Mouse (Mus musculus) lung, postnatal 10 days (tissue): Measurements from ENCODE around the gene Nup188.

ENCODE experiments used
- DNase-seq: peaks from one replicate; pipeline ENCODE4 v3.0.0; 2021

Nup188 gene

DNA sequence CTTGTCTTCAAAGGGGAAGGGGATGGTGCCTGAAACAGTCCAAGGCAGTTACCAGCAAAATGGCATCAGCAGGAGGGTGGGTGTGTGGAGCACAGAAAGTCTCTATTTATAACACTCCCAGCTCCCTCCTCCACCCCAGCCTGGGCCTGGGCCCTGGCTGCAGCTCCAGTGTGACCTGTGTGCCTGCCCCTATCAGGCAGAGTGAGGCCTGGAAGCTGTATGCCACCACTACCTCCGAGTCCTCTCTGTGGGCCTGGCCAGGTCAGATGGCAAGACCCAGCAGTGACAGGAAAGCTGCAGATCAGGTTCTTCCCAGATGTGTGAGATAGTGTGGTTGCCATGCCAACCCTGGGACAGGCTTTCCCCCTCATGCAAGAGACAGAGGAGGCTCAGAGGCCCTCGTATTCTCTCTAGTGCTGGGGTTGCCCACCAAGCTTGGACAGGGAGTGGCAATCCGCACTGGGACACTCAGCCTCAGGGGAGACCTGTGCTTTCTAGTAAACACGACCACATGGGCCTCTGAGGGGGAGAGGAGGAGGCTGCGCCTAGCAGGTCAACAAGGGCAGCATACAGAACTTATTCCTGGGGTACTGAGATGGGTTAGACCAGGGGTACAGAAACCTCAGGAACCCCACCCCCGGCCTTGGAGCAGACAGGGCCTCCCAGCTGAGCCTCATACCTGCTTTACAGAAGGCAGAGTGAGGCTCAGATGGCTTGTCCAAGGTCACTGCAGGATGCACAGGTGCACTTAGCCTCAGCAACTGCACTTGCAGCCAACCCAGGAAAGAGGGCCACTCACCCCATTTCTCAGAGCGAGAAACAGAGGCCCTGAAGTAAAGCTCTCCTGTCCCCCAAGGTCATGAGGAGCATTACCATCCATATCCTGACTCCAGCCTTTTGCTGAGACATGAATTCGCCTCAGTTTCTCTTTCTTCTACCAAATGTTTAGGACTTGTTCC is 71.6 kb downstream of the Nup188 start:
- DNase-seq, result no peak

DNA sequence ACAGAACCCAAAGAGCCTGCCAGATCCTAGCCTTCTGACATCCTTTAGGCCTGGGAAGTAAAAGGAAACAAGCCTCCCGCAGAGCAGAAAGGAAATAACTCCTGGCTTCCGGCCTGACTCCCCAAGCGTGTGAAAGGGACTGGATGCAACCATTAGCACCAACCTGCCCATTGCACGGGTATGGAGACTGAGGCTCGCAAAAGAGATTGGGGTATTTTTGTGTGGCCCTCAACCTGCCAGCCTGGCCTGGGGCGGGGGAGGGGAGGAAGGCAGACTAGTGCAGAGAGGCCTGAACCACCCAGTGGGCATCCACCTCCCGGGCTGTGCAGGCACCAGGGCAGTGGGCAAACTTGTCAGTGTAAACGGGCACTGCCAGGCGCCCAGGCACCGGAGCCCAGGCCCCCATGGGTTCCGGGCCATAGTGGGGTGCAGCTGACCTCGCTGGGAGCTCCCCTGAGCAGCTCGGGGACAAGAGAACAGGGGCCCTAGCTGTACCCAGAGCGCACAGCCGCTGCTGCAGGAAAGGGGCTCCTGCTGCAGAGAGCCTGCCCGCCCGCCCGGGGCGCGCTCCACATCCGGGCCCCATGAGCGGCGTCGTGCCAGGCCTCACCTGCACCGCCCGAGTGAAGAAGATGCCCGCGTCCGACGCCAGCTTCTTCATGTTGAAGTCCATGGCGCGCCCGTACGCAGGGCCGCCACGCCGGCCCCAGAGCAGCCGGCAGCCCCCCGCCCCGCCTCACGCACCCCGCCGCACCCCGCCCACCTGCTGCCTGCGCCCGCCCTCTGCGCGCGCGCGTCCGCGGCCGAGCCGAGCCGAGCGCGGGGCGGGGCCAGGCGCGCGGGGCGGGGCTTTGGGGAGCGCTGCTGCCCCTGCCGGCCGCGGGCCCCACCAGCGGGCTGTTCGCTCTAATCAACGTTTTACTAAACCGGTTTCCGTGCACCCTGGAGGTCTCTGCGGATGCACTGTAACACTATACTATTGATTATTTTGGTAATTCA is 72.6 kb downstream of the Nup188 start, which contains the start of gene Sh3glb2:
Gene Sh3glb2 (minus strand): TSS at position 805 of the 999 bp plus-strand sequence.
- DNase-seq, result peak; percentile 87

DNA sequence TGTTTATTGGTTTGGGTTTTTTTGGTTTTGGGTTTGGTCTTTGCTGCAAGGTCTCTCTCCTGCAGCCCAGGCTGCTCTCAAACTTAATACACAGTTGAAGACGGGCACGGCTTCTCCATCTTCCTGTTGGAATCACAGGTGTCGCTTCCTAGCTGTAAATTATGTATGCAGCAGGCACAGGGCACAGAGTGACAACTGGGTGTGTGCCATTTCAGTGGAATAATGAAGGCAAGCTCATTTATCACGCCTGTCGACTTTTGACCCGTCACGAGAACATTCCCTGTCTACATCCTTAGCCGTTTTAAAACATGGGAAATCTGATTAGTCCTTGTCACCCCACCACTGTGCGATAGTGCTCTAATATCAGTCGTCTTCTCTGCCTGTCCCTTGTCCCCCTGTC is 74.4 kb downstream of the Nup188 start:
- no peak for DNase-seq

DNA sequence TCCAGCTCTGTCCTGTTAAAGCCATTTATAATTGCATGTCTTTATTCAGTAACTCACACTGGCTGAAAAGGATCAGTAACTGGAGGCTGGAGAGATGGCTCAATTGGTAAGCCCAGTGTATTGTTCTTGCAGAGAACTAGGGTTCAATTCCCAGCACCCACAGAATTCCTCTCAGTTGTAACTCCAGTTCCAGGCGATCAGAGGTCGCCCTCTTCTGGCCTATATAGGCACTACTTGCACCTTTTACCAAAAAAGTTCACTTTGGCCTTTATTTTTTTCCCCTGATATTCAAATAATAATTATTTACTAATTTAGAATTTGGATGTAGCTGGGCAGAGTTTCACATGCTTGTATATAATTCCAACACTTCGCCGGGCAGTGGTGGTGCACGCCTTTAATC is 76.7 kb downstream of the Nup188 start:
- no peak for DNase-seq

DNA sequence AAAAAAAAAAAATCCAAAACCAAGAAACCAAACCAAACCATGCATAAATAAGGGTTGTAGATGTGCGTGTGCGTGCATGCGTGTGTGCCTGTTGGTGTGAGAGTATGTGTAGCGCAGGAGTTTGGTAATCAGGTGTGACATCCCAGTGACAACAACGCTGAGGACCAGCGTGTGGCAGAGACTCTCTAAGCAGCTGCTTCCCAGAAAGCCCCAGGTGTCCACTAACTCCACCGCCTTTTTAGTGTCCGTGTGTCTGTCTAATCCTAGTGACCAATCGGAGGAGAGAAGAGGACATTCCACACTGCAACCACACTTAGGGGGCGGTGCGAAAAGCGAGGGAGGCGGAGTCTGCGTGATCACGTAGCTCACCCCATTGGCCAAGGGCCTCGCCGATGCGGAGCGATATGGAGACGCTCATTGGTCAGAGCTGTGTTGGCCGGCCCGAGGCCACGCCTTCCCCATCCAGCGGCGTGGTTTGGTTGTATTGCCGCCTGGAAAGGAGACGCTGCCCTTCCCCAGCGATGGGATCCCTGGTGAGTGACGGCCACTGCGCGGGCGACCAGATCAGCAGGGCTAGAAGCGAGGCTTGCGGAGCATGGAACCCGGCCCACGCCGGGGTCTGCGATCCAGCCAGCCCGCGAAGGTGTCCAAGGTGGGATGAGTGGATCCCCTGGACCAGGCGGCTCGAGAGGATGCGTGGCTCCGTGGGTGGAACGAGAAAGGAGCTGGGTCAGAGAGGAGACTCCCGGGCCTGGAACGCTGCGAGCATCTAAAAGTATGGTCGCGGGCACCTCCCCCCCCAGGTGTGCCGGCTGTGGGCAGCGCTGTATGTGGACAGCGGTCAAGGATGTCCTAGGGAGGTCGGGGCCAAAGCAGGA is 77.8 kb downstream of the Nup188 start, which contains the start of gene Miga2:
Gene Miga2 (plus strand): TSS at position 461 of the 878 bp plus-strand sequence.
- DNase-seq, result peak; percentile 100

DNA sequence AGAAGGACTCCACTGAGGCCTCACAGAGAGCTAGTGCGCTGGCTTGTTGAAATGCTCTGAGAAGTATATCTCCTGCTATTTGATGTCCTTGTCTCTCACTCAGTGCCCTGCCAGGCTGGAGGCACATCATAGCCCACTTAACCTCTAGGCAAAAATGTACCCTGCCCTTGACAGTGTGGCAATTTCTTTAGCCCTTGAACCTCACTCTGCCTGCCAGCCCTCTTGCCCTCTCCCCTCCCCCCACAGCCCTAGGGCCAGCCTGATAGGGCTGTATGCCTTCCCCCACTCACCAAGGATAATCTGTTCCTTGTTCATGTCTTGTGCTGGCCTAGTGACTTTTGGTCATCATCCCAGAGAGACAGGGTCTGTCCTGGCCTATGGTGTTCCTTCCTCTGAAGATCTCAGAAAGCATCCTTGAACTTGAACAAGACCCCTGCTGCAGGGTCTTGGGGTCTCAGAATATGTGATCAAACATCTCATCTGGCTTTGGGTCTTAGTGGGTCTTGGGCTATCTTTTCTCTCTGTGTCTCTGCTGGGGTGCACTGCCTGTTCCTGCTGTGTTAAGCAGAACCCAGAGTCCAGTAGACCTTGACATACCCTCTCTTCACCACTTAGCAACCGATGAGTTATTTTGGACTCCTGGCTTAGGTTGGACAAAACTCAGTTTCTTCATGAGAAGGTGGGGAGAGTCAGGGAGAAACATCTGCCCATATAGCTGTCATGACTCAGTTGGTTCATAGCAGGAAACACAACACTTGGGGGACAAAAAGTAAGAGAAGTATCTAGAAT is 79.3 kb downstream of the Nup188 start:
- no peak for DNase-seq

DNA sequence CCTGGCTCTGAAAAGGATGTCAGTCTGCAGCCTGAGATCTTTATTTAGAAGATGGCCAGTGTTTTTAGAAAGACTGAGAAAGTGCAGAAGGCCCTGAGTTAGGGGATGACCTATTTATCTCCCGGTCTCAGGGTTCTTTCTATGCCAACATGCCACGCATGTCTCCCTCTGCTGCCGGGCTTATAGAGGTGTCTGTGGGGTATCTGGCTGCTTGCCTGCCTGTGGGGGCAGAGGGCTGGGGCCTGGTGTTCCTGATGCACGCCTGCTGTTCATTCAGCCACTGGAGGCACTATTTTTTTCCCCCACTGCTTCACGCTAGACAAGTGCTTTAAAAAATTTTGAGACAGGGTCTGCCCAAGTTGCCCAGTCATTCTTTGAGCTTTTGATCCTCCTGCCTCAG is 80.0 kb downstream of the Nup188 start:
- DNase-seq, result peak; percentile 74

DNA sequence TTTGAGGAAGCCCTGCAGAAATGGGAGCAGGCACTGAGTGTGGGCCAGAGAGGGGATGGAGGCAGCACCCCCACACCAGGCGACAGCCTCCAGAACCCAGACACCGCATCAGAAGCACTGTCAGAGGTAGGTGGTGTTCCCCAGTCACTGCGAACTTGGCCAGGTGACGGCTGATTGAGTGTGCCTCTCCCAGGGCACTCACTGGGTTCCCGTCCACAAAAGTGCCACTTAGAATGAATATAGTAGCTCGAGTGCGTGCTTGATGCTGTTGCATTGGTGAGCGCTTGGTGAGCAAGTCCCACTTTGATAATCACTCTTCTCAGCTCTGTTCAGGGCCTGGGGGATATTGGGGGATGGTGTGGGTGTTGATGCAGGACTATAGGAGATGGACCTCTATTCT is 85.3 kb downstream of the Nup188 start:
- peak; percentile 41 for DNase-seq

DNA sequence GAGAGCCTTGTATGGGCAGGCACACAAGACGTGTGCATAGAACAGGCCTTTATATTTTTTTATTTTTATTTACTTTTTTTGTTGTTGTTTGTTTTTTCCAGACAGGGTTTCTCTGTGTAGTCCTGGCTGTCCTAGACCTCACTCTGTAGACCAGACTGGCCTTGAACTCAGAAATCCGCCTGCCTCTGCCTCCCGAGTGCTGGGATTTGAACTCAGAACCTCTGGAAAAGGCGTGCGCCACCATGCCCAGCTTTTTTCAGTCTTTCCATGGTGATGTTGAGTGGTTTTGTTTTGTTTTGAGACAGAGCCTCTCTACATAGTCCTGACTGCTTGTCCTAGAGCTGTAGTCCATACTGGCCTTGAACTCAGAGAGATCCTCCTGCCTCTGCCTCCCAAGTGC is 86.5 kb downstream of the Nup188 start:
- DNase-seq, result no peak

DNA sequence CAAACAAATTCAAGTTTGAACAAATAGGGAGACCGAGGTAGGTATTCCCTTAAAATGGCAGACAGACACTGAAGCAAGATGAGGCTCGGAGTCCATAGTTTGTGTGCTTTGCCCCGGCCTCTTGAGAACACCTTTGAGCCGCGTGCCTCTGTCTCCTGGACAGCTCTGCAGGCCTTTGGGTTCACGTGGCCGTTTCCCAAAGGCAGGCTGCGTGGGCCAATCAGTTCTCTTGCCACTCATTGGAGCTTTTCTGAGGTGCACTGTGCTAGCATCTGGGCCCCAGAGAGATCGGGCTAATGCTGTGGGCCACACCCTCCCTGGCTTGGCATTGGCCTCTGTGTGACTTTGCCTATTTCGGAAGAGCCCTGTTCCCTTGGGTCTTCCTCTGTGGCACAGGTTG is 89.7 kb downstream of the Nup188 start:
- no peak for DNase-seq

DNA sequence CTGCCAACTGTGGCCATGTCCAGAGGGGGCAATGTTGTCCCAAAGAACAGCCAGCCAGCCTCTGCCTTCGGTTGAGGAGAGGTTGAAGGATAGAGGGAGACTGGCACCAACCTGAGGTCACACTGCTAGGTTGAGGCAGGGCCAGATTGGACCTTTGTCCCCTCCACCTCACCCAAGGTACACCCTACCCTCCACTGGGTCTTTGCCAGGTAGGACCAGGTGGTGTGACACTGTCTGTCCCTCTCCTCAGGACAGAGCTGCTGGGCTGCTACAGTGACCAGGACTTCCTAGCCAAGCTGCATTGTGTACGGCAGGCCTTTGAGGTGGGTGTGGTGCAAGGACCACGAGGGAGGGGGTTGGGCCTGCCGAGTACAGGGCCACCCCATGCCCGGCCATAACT is 91.5 kb downstream of the Nup188 start:
- DNase-seq, result no peak

DNA sequence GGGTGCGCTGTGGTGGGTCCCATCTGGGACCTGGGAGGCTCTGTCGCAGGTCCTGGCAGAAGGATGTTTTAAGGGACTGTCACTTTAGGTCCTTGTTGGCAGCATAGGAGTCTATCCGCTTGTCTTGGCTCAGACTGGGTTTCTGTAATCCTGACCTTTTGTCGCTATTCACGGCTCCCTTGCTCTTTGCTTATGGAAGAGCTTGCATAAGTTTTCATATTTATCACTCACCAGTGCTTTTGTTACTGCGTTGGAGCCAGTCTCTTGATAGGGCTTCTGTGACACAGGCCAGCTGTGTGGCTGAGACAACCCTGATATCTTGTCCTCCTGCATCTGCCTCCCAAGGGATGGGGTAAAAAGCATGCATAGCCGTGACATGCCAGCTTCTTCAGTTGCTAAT is 93.1 kb downstream of the Nup188 start:
- DNase-seq, result peak; percentile 29

DNA sequence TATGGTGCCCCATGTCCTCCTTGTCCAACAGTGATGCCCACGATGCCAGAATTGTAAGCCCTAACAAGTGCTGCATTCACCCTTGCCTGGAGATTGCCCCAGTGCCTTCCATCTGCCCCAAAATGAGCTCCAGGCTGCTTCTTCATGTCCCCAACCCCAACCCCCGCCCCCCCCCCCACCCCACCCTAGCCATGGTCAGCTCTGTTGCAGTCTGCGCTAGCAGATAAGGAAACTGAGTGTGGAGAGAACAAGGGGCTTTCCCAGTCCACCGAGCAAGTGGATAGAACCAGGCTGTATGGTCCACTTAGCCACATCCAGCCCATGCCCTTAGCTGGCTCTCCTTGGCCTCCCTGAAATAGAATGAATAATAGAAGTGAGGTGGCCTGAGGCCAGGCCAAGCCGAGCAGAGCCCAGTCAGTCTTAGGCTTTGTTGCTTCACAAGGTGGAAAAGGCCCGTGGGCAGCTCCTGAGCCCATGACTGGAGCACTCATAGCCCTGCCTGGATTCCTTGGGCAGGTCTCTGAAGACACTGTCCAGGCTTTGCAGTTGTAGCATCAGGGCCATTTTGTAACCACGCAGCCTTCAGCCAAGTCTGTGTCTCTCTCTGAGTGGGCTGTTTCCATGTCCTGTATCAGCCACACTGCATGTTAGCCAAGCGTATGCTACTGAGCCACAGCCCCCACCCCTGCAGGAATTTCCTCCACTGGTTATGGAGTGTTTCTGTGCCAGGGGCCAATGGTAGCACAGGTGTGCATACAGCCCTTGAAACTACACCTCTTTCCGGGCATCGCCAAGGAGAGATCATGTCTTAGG is 94.6 kb downstream of the Nup188 start:
- DNase-seq, result no peak

DNA sequence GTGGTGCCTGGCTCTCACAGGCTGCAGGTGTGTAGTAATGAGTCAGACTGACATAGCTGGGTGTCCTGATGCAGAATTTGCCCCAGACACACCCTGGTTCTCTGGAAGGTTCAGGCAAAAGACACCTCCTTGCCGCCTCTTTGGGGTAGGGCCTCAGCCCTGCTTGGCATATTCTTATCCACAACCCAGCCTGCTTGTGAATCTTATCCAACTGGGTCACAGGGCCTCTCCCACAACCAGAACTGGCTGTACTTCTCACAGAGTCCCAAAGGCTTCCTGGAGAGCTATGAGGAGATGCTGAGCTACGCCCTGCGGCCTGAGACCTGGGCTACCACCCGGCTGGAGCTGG is 95.2 kb downstream of the Nup188 start:
- DNase-seq, result no peak

DNA sequence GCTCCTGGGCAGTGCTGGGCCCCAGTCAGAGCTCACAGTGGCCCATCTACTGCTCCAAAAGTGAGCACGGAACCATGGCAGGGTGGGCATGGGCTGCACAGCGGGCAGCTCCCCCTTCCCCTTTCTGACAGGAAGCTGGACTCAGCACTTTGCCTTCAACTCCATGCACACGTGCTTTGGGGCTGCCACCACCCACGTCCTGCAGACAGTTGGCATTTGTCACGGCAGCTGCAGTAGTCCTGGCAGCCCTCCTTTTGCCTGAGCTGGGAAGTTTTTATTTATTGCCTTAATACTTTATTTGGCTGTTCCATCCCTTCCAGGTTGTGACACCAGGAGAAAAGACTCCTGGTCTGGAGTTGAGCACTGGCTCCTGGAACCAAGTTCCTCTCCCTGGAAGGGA is 98.6 kb downstream of the Nup188 start:
- no peak for DNase-seq

DNA sequence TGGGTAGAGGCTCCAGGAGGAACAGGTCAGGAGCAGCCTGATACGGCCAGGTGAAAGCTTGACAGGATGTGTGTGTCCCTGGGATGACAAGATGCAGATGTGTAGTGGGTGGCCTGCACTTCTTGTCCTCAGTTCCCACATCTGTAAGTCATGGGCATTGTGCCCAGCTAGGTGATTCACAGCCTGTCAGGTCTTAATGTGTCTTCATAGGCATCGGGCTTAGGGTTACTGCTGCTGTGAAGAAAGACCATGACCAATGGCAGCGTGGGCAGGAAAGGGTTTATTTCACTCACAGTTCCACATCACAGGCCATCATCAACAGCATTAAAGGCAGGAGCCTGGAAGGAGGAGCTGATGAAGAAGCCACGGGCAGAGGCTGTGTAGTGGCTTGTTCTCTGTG is 99.4 kb downstream of the Nup188 start:
- no peak for DNase-seq

DNA sequence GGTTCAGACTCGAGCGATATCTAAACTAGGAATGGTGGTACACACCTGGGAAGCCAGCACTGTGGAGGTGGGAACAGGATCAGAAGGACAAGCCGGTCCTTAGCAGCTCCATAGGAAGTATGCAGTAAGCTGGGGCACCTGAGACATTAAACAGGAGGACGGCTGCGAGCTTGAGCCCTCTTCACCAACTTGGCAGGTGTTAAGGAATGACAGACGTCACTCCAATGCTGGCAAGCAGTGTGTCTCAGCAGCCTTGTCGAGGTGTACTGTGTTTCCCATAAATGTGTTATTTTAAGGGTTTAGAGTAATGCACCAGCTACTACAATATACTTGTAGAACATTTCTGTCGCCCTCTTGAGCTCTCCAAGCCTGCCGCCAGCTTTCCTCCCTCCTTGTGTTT is 100.7 kb downstream of the Nup188 start:
- no peak for DNase-seq

DNA sequence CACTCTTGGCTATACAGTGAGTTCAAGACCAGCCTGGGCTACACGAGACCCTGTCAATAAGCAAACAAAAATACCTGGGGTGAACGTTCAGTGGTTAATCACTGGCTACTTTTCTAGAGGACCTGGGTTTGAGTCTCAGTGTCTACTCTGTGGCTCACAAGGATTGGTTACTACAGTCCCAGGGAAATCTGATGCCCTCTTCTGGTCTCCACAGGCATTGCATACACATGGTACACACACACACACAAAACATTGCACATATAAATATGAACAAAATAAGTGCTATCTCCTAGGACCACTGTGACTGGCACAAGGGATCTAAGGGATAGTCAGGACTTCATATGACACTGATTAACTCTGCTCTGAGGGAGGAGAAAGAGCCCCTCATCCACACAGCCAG is 102.8 kb downstream of the Nup188 start:
- DNase-seq, result no peak

DNA sequence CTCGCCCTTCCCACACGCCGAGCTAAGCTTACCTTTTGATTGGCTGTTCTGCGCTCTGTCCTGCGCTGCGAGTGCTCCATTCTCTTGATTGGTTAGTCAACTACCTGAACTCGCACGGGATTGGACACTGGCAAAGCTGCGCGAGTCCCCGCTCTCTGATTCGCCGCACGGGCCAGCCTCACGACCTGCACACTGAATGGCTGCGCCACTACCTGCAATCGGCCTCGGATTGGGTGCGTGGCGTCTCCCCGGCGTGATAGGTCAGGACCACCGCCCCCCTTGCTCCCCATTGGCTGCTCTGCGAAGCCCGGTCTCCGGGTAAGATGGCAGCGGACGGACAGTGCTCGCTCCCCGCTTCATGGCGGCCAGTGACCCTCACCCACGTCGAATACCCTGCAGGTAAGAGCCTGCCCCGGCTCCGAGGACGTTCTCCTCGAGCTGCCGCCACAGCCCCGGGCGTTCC is 105.9 kb downstream of the Nup188 start, which contains the start of gene Dolpp1:
Gene Dolpp1 (plus strand): TSS at position 141 of the 463 bp plus-strand sequence.
- peak; percentile 99 for DNase-seq

DNA sequence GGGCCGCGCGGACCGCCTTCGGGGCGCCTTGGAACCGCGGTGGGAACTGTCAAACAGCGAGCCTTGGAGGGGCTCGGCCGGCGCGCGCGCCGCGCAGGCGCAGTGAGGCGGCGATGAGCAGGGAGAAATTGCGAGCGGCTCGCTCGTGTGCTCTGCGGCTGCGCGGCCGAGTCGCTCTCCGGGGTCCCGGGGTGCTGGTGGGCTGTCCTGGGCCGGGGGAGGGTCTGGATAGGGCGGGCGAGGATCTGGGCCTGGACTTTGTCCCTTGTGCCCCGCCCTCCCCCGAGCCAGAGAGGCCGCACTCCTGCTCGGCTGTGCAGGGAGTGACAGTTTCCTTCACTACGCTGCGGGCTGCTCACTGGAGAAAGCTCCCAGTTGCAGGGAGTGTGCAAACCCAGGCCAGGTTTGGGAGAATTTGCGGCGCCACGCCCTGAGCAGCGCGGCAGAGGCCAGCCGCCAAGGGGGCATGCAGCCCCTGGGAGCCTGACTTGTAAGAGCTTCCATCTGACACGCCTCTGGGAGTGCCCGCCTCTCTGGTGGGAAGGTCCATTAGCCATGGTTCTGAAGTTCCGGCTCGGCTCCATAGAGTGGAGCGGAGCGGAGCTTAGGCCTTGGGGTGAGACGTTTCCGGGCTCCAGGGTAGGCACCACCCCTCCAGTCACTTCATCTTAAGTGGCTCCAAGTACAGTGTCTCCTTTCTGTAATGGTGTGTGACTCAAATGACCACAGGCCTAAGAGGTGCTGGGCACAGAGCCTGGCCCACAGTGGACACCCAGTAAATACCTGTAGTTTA is 106.6 kb downstream of the Nup188 start:
- DNase-seq, result peak; percentile 91
